Mouse (Mus musculus) layer of hippocampus, adult 18-20 months (tissue): ENCODE data around the gene Hspbap1. TPM values are rescaled to one million over a fixed set of nuclear protein-coding genes. Genes with fewer than 3 reads are reported as not detected.
A peak's percentile ranks its signal among the peaks of the same experiment; 100 is the strongest.

Source experiments
- DNase-seq, 2 experiments: peaks; one replicate each; pipeline ENCODE4 v3.0.0; 2022; ENCODE audit warnings: low spot score in 2 of 2
- long read RNA-seq: library from polyadenylated mRNA; stranded (forward); transcript quantifications from one replicate; pipeline ENCODE4 v2.0.0, GENCODE M21; 2021
- total RNA-seq, 2 experiments: library from RNA; stranded (reverse); gene quantifications; 2 replicates each; pipeline ENCODE4 v1.2.3; 2021

Hspbap1 gene
- total RNA-seq, result 1 to 10 TPM; 5.6 to 6.4 TPM
- long read RNA-seq, partial matches to known transcripts, result 2 of 9 reads
- long read RNA-seq, other reads (novel, unspliced or antisense), result 3 of 9 reads

DNA sequence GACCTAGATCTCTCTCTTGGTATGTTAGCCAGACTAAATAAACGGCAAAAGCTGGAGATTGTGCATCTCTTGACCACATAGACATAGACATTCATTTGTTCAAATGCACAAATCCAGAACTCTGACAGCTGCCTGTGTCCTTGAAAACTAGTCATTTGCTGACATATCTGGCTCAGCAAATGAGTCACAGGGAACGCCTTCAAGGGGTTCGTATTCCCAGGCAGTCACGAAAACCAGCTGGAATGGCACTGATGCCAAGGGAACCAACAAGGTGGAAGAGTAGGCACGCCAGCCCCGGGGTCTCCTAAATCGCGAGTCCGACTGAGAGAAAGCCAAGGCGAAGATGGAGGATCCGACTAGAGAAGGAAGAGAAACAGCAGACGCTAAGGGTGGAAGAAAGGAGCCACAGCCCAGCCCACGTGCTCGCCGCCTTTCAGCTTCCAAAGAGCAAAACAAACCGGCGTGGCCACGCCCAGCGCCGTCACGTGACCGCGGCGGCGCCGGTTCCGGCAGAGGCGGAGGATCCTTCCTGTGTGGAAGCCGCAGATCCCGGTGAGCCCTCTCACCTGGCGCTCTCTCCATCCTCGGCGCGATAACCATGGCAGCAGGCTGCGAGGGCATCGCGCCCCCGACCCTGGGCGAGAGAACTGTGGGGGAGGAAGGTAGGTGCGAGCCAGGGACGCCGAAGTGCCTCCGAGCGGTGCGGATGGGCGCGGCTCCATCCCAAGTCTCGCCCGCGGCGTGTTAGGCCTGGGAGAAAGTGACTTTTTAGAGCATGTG is at the start of gene Hspbap1:
Gene Hspbap1, plus strand, starts transcription at position 498 of the 780 bp plus-strand sequence.
- DNase-seq, result peak; percentile 86 to 96

DNA sequence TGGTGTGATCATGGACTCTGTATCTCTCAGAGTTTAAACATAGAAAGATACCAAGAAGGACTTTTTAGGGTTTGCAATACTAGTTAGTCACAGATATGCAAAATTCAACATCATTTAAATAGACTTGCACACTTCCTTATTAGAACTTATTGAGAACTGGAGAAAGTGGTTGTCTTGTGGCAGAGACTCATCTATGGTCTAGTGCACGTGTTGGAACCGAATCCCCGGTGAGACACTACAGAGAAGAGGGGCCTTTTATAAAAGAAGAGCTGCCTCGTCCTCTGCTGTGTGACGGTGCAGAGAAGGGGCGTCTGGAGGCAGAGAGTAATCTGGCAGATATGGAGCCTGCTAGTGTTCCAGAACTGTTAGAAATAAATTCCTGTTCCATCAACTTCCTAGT is 45.6 kb upstream of the Hspbap1 start:
- no peak for DNase-seq

DNA sequence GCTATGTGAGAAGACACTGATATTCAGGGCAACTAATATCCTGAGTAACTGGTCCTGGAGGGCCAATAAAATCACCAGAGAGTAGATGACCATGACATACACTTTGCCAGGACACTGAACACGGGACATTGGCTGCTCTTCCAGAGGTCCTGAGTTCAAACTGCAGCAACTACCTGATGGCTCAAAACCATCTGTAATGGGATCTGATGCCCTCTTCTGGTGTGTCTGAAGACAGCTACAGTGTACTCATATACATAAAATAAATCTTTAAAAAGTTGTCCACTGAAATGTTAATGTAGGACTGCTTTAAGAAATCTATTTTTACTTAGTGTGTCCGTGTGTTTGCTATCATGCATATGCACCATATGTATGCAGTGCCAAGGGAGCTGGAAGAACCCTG is 43.6 kb upstream of the Hspbap1 start:
- DNase-seq, result no peak

DNA sequence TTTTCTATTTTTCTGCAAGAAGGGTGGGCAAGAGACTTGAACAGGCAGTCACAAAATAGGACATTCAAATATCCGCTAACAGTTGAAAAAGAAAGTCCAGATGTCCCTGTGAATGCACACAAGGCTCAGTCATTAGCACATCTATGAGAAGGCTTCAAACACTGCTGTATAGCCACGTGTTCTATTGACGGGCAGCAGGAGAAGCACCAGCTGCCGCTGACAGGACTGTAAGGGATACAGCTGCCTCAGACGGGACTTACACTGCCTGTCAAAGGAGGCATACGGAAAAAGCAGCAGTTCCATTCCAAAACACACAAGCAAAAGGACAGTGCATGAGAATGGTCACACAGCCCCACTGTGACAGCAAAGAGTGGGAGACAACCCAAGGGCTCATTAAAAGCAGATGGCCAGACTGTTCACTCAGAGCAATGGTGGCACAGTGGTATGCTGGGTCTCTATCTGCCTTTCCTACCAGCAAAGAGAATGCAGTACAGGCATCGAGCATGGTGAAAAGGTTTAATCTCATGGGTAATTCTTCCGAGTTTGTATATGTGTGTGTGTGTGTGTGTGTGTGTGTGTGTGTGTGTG is 40.9 kb upstream of the Hspbap1 start:
- no peak for DNase-seq

DNA sequence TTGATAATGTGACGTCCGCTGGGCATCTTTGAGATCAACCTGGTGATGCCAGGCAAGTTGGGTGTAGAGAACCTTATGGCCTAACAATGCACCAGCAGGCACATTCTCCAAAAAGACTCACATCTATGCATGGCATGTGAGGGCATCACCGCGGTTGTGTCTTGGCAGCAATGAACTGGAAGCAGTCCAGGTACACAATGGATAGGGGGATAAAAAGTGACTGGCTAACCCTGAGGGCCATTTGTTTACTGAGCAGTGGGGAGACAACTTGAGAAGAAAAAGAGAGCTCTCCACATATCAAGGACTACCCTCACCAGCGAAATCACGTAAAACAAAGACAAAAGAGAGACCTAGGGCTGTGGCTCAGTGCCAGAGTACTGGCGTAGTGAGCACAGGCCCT is 38.1 kb upstream of the Hspbap1 start:
- no peak for DNase-seq

DNA sequence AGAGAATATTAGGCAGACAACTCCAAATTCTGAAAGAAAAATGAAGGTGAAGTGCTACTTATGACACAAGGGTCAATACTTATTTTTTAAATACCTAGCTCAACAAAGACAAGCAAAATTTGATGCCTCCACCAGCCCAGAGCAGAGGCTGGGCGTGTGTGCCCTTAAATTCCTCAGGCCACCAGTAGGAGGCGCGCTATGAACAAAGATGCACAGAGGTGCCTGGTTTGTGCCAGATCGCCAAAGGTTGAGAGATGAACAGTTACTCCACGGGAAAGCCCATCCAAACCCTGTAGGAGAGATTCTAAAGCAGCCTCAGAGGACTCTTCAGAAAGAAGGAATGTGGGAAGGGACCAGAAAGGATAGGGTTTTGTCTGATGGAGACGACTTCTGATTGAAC is 36.1 kb upstream of the Hspbap1 start:
- peak; percentile 11 to 57 for DNase-seq

DNA sequence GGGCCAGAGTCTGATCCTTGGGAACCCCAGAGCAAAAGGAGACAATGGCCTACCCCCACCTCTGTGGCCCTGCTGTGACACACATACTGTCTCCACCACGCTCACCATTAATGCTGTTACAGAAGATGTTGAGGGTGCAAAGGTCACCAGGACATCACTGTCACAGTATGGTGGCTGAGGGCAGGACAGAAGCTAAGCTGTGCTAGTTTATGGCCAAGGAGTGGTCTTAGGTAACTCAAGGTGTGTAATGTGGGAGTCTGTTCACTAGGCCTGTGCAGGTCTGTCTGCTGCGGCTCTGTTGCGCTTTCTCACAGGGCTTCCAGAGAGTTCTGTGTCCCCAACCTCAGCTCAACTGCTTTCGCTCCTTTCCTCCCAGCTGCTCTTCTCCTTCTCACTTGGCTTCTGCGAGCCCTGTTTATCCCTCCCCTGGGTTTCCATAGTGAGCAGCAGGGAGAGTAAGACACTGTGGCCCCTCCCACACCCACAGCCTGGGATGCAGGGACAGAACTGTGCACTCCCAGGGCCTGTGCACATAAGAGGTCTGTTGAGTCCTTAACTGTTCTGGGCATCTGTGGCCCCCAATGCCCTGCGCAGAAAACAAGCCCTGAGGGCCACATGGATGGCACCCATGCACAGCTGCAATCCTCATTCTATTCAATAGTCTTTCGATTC is 31.9 kb upstream of the Hspbap1 start:
- peak in 1 of 2 experiments; percentile 30 for DNase-seq

DNA sequence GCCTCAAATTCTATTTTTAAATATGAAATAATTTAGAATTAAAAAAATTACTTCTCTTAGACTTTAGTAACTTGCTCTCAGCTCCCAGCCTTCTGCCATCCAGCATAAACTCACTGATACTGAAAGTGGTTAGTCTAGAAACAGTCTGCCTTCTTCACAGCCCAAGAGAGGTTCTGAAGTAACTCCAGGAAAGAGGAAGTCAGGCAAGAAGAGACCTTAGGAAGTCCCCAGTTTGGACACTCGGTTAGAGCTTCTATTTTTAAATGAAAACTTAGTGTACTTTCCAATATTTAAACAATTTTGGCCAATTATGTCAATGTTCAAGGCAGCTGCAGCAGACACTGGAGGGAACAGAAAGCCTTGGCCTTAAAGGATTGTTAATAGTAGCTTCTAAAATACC is 30.6 kb upstream of the Hspbap1 start:
- no peak for DNase-seq

DNA sequence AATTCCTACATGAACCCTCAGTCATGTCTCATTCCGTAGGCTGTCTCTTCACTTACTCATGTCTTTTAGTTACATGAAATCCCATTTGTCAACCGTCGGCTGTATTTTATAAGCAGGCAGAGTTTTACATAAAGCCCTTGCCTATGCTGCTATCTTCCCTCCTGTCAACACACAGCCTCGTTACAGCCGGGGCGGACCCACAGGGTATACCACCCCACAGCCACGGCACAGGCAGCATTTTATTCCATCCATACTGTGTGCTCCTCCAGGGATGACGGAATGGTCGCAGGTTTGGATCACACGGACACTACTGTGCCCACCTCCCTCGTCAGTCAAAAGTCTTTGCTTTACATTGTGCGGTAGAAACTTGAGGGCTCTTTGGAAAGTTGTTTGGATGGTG is 29.8 kb upstream of the Hspbap1 start:
- DNase-seq, result no peak

DNA sequence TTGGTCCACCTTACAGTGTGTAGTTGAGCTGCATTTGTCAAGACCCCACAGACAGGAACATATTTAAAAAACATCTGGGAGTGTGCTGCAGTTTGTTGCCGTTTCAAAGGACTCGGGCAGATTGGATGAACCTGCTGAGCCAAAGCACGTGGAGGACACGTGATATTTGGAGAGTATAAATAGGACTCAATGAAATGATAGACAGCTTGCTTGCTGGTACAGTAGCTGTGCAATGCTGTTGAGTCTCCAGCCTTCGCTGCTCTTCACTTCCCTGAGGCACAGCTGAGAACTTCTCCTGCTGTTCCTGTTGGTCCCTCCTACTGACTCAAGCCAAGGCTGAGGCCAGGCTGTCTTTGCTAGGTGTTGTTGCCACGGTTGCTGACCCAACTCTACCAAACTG is 29.2 kb upstream of the Hspbap1 start:
- DNase-seq, result peak in 1 of 2 experiments; percentile 21

DNA sequence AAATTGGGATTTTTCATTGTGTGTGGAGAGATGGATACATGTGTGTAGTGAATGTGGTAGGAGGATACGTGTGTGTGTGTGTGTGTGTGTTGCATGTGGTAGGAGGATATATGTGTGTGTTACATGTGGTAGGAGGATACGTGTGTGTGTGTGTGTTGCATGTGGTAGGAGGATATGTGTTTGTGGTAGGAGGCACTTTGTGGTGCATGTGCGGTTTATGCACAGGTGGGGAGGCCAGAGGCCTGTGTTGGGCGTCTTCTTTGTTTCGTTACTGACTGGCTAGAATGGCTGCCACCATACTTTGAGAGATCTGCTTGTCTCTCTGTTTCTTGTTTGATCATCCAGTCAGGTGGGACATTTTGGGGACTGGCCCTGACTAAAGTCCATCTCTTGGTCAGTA is 28.6 kb upstream of the Hspbap1 start:
- DNase-seq, result no peak

DNA sequence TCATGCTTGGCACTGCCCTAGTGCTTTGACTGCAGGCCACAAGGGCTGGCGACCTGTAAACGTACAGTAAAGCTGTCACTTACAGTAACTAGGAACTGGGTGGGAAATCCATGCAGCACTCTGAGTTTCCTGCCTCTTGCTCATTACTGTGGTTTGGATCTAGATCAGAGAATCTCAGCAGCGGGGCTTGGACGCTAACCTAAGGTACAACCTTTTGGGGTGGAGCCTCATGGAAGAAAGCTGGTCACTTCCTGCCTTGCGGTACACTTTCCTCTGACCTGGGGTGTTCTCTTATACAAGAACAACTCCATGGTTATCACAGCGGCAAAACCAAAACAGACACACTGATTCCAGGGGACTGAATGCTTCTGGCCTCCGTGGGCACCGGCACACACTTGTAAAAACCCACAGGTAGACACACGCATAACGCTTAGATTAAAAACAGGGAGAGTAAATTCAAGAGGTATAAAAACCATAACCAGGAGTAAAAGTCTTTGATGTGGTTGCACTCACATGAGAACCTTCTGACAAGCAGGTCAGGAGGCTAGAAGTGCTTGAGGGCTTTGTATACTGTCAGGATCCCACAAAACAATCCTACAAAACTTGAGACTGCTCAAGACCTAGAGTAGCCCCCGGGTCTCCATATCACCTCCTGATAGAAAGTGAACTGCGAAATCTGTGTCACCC is 27.8 kb upstream of the Hspbap1 start:
- no peak for DNase-seq

DNA sequence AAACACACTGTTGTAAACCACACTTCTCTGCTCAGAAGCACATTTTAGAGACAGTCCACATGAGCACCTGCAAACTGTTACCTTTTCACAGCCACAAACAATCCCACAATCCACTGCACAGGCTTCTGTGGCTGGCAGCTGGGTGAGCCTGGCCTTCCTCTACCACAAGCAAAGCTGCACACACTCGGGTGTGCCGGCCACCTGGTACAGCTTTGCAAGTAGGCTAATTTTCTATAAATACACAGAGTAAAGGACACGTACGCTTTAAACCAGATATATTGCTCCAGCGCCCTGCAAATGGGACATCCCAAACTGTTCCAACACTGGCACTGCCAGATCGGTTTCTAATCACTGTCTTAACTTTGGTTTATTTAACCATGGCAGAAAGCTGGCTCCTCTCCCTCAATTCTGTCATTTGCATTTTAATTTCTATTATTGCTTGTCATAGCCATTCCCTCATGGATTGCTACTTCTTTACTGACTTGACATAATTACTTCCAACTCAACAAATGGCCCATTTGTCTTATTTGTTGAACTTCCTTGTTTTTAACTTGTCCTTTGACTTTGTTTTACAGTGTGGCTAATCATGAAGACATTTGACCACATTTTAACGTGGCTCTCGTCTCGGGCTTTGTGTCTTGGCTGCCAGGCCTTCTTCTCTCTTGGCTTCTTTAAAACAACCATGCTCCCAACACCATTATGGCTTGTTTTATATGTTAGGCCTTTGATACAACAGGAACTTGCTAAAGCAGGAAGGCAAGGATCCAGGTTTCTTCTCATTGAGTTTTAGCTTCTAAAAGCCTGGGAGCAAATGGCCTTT is 22.5 kb upstream of the Hspbap1 start:
- DNase-seq, result no peak

DNA sequence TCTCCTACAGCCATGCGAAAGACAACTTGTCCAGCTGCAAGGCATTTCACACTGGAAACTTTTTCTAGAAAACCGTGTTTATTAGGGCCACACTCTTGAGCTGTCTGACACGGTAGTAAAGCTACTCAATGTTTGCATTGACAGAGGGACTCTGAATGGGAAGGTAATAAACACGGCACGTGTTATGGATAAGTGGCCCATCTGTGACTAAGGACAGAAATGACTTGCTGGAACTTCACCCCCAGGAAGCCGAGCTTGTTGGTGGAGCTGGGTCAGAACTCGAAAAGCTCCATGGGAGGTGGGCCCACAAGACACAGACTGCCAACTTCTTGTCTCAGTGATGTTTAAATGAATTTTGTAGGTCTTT is 22.0 kb upstream of the Hspbap1 start:
- no peak for DNase-seq

DNA sequence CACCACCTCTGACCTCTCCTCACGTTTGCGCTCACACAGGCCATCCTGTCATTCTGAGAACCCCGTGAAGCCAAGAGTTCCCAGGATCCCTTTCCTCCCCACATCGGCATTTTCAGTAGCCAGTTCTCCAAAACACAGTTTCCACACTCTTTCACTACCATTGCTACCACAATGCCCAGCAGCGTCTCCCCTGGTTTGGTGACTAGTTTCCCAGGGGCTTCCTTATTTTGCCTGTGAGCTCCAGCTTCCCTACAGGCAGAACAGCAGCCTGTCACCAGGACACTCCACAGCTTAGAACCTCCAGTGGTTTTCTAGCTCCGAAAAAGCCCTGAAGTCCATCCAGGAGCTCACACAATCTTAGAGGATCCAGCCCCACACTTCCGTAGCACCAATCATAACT is 20.8 kb upstream of the Hspbap1 start:
- DNase-seq, result no peak

DNA sequence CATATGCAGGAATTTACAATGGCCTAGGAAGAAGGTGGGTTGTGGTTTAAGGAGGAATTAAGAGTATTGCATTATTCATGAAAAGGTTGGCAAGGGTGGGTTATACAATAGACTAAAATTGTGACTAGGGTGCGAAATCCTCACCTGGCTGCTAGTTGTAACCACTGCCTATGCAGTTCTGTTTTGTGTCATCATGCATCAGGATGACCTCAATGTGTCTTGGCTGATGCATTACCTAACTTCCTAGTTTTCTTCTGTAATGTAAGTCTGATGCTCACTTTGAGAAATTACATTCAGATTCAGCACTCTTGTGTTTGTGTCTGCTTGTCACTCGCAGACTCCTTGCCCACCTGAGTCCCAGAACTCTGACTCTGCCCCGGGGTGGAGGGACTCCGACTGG is 18.3 kb upstream of the Hspbap1 start:
- no peak for DNase-seq

DNA sequence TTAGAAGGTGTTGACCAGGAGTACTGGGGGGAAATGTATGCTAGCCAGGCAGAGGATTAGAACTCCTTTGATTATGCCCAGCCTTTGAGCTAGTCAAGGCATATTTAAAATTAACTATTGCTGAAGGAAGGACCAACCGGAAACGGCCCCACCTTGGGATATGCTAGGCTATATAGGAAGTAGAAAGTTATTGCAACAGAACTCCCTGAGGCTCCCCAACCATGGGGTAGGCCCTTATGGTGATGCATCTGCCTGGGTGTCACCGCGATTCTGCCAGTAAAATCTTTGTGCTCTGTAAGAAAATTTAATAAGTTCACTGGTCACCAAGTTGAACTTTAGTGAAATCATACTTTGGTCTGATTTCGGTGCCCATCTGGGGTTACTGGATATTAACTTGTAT is 16.2 kb upstream of the Hspbap1 start:
- no peak for DNase-seq

DNA sequence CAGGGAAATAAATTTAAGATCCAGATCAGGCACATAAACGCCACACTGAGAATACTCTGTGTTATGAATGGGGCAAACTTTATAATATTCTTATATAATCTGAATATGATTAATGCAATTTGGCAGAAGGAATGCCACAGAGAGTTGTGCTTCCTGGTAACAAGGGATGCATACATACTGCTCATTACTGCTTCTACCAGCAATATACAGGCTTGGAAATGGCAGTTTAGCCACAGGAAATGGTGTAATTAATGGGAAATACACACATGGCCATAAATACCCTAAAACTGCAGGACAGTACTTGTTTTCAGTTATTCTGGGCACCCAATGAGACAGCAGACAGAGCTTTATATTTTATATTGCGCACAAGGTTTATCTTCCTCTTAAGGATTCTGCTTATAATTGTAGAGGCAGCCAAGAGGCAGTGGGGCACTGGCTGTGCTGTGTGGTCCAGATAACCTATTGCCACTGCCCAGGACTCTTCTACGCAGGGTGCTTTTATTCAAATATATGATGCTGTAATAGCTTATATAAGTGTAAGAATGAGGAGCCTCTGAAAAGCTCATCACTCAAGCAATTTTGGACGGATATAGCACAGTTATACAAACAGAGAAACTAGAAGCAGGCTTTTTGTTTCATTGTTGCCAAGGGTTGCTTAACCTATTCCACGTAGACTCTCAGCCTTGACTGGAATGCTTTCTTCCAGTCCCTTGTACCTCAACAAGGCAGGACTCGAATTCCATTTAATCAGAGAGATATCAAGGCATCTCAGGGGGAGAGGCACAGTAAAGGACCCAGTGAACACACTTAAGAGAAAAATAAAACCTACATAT is 14.5 kb upstream of the Hspbap1 start:
- no peak for DNase-seq

DNA sequence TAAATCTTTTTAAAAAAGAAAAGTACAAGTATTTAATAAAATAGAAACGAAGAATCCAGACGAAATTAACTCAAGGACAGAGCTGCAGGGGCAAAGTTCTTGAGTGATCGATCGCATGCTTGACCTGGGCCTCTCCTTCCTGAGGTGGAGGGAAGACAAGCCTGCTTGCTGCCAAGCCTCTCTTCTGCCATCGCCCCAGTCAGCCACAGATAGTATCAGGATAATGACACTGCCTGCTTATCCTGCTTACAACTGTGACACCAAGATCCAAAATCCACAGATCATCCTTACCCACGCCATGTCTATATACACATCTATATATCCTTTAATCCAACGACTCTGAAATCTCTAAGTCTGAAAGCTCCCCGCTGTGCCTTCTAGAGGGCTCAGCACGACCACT is 13.5 kb upstream of the Hspbap1 start:
- no peak for DNase-seq

DNA sequence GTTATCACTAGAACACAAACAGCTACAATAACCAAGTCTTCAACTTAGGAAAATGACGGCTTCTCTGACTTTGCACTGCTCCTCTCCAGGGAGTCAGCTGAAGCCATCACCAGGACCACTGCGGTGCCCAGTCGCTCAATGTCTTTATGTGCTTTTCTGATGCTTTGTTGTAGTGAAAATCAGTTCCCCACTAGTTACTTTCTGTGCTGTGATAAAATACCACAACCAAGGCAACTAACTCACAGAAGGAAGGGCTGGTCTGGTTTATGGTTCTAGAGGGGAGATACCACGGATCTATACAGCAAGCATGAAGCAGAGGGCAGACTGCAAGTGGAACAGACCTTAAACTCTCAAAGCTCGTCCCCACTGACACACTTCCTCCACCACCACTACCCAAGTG is 10.8 kb upstream of the Hspbap1 start:
- DNase-seq, result no peak
